Comparison of ENCODE assay signal across 9 mouse cellular contexts in the genomic region with DNA sequence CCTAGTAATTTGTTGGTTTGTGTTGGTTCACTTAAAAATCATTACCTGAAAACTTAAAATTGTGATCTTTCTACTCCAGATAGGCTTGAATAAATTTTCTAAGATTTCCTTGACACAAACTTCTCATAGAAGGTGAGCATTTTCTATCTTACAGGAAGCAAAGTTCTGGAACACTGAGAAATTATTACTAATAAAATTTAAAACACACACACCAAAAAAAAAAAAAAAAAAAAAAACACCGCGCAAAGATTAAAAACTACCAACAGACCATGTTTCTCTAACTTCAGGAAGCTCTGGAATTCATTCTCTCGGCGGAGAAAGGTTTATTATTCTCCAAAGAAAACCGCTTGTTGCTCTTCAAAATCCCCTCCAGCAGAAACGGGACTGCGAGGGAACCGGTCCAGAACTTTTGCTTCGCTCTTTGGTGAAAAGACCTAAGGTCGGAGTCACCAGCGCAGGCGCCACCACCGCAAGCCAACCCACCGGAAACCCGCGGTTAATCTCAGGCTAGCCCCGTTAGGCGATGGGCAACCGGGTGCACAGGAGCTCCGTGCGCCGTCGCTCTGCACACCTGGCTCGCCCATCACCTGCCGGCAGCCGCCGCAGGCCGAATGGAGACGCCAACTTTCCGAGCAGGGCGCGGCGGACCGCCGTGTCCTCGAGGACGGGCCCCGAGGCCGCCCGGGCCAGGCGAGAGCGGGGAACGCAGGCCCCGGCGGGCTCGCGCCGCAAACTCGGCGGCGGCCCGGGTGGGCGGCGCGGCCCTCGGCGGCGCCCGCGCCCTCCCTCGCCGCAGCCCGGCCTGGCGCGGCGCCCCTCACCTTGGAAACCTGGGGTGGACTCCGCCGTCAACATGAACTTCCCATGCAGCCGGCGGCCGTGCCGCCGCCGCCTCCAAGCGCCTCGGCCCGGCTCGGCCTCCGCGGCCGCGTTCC. TPM values are rescaled to one million over a fixed set of nuclear protein-coding genes. Genes with fewer than 3 reads are reported as not detected.
A peak's percentile ranks its signal among the peaks of the same experiment; 100 is the strongest.
DNase-seq lines count a peak whose midpoint lies in the region; ATAC-seq and TF ChIP-seq lines count a peak whose summit lies in the region.
"Had no signal": no experiment of that assay in that cellular context is flagged by ENCODE, and none has a peak within 500 bp of the region (broad histone marks: within the 10 kb centered on the region; RNA-seq: fewer than 3 reads in every experiment).

No protein-coding gene starts in this region.

- H3K9ac ChIP-seq in heart, embryonic 13.5 days: peak overlapping the region; percentile 97
- peak overlapping the region; percentile 97 for H3K9ac ChIP-seq in kidney, embryonic 16.5 days (replicated peaks; ENCODE audit: low read length)
- peak overlapping the region; percentile 87 for H3K9ac ChIP-seq in lung, embryonic 15.5 days
- peak overlapping the region; percentile 76 for H3K9ac ChIP-seq in neural tube, embryonic 15.5 days (replicated peaks)

- peak; percentile 79 for TF ChIP-seq POLR2A in embryonic fibroblast, embryonic 13.5 days (IDR thresholded peaks at IDR 0.05; ENCODE audit: low read depth, low read length)
- no peak for TF ChIP-seq POLR2A in thymus, adult 2 months (IDR thresholded peaks at IDR 0.05; ENCODE audit: control insufficient read depth, extremely low read depth, insufficient read depth, low read length, poor library complexity)

- TF ChIP-seq CTCF in embryonic fibroblast, embryonic 13.5 days (IDR thresholded peaks at IDR 0.05; ENCODE audit: borderline replicate concordance, insufficient read depth, low read length): no peak
- TF ChIP-seq CTCF in thymus, adult 2 months (IDR thresholded peaks at IDR 0.05; ENCODE audit: borderline replicate concordance, control insufficient read depth, extremely low read depth, insufficient read depth, low read length, poor library complexity): no peak

- H3K36me3 ChIP-seq in heart, embryonic 13.5 days: no peaks in the 10 kb centered on the region
- H3K36me3 ChIP-seq in kidney, embryonic 16.5 days (ENCODE audit: insufficient read depth, low read length): no peaks in the 10 kb centered on the region
- H3K36me3 ChIP-seq in lung, embryonic 15.5 days: no peaks in the 10 kb centered on the region
- H3K36me3 ChIP-seq in neural tube, embryonic 15.5 days: no peaks in the 10 kb centered on the region
- H3K36me3 ChIP-seq in thymus, adult 2 months (ENCODE audit: control insufficient read depth, insufficient read depth, low read length): no peaks in the 10 kb centered on the region

- no peaks in the 10 kb centered on the region; the same call in none of the 2 replicates for H3K4me1 ChIP-seq in embryonic fibroblast, embryonic 13.5 days (ENCODE audit: control insufficient read depth, insufficient read depth, low read length)
- H3K4me1 ChIP-seq in heart, embryonic 13.5 days: peaks cover 64% of the 10 kb centered on the region
- H3K4me1 ChIP-seq in kidney, embryonic 16.5 days (ENCODE audit: insufficient read depth, low read length): peaks cover 16% of the 10 kb centered on the region
- H3K4me1 ChIP-seq in lung, embryonic 15.5 days: peaks cover 6% of the 10 kb centered on the region; the same call in 1 of the 2 replicates
- peaks cover 14% of the 10 kb centered on the region for H3K4me1 ChIP-seq in neural tube, embryonic 15.5 days
- peaks cover 4% of the 10 kb centered on the region for H3K4me1 ChIP-seq in thymus, adult 2 months (replicated peaks; ENCODE audit: control insufficient read depth, insufficient read depth, low read length)

- no peaks in the 10 kb centered on the region for H3K9me3 ChIP-seq in heart, embryonic 13.5 days
- H3K9me3 ChIP-seq in kidney, embryonic 16.5 days (ENCODE audit: low read length): no peaks in the 10 kb centered on the region
- H3K9me3 ChIP-seq in lung, embryonic 15.5 days: no peaks in the 10 kb centered on the region
- no peaks in the 10 kb centered on the region for H3K9me3 ChIP-seq in neural tube, embryonic 15.5 days (replicated peaks)

- DNase-seq in CD4-positive, CD25-positive, alpha-beta regulatory T cell, adult 2 months (ENCODE audit: low read depth, low spot score): peak; percentile 70
- peak; percentile 78 to 79 for DNase-seq in adrenal gland, postnatal 36 days
- peak; percentile 53 for DNase-seq in thymus, adult 2 months

- WGBS in heart, embryonic 13.5 days: under 1% methylated on average over 67 of the region's 82 CpGs
- under 1% methylated on average over 68 of the region's 82 CpGs for WGBS in kidney, embryonic 16.5 days
- under 1% methylated on average over 82 of the region's 82 CpGs for WGBS in lung, embryonic 15.5 days
- under 1% methylated on average over 58 of the region's 82 CpGs for WGBS in neural tube, embryonic 15.5 days
- under 1% methylated on average over 81 of the region's 82 CpGs for WGBS in thymus, adult 2 months

- H3K4me2 ChIP-seq in heart, embryonic 13.5 days: peak overlapping the region; percentile 74
- H3K4me2 ChIP-seq in kidney, embryonic 16.5 days (replicated peaks; ENCODE audit: low read depth, low read length): peak overlapping the region; percentile 53
- H3K4me2 ChIP-seq in lung, embryonic 15.5 days: peak overlapping the region; percentile 72
- peak overlapping the region; percentile 59 for H3K4me2 ChIP-seq in neural tube, embryonic 15.5 days

- H3K4me3 ChIP-seq in embryonic fibroblast, embryonic 13.5 days (ENCODE audit: insufficient read depth, low read length): peak overlapping the region; percentile 61
- H3K4me3 ChIP-seq in heart, embryonic 13.5 days: peak overlapping the region; percentile 82
- peak overlapping the region; percentile 74 for H3K4me3 ChIP-seq in kidney, embryonic 16.5 days (ENCODE audit: low read length)
- peak overlapping the region; percentile 77 for H3K4me3 ChIP-seq in lung, embryonic 15.5 days
- H3K4me3 ChIP-seq in neural tube, embryonic 15.5 days (replicated peaks): peak overlapping the region; percentile 92
- peak overlapping the region; percentile 86 for H3K4me3 ChIP-seq in thymus, adult 2 months (ENCODE audit: control insufficient read depth, insufficient read depth, low read length)

- H3K27ac ChIP-seq in embryonic fibroblast, embryonic 13.5 days (ENCODE audit: insufficient read depth, low read length): peak overlapping the region; percentile 54
- H3K27ac ChIP-seq in heart, embryonic 13.5 days (replicated peaks): peak overlapping the region; percentile 97
- peak overlapping the region; percentile 95 for H3K27ac ChIP-seq in kidney, embryonic 16.5 days (ENCODE audit: low read length)
- peak overlapping the region; percentile 96 for H3K27ac ChIP-seq in lung, embryonic 15.5 days
- peak overlapping the region; percentile 93 for H3K27ac ChIP-seq in neural tube, embryonic 15.5 days (replicated peaks)
- no peak overlapping the region for H3K27ac ChIP-seq in thymus, adult 2 months (ENCODE audit: control insufficient read depth, insufficient read depth, low read length)

- peak; percentile 48 for ATAC-seq in heart, embryonic 13.5 days (ENCODE audit: extremely low read depth, insufficient number of reproducible peaks, low FRiP score, low TSS enrichment)
- ATAC-seq in kidney, embryonic 16.5 days (ENCODE audit: low FRiP score, low TSS enrichment): peak; percentile 78
- ATAC-seq in lung, embryonic 15.5 days (ENCODE audit: borderline replicate concordance, extremely low read depth, low FRiP score, low TSS enrichment): peak; percentile 71
- peak; percentile 77 for ATAC-seq in neural tube, embryonic 15.5 days (ENCODE audit: low FRiP score)

- H3K27me3 ChIP-seq in heart, embryonic 13.5 days (replicated peaks): no peaks in the 10 kb centered on the region
- H3K27me3 ChIP-seq in kidney, embryonic 16.5 days (ENCODE audit: insufficient read depth, low read length): no peaks in the 10 kb centered on the region
- H3K27me3 ChIP-seq in lung, embryonic 15.5 days: no peaks in the 10 kb centered on the region
- no peaks in the 10 kb centered on the region for H3K27me3 ChIP-seq in neural tube, embryonic 15.5 days (replicated peaks)
- no peaks in the 10 kb centered on the region for H3K27me3 ChIP-seq in thymus, adult 2 months (ENCODE audit: control insufficient read depth, insufficient read depth, low read length)

RNA-seq across cellular contexts. Expression of gene Evi5, which starts 6.7 kb away (rescaled TPM):
- total RNA-seq in adrenal gland, postnatal 36 days (2021): 10 to 100 TPM; 56.3 to 59.7 TPM
- 56.6 and 60.6 TPM in 2 replicates for polyA plus RNA-seq in embryonic fibroblast, embryonic 13.5 days (2011; ENCODE audit: insufficient read length, low read depth, missing spikeins)
- 45.7 and 49.0 TPM in 2 replicates for polyA plus RNA-seq in heart, embryonic 13.5 days (2015; fragmentation: Nextera tagmentation; extraction: Ambion mirVana)
- polyA plus RNA-seq in kidney, embryonic 16.5 days (2015; fragmentation: Nextera tagmentation; extraction: Ambion mirVana): 76.5 and 79.9 TPM in 2 replicates
- 64.5 and 67.3 TPM in 2 replicates for polyA plus RNA-seq in lung, embryonic 15.5 days (2015; fragmentation: Nextera tagmentation; extraction: Ambion mirVana)
- 56.0 and 59.5 TPM in 2 replicates for polyA plus RNA-seq in neural tube, embryonic 15.5 days (2015; fragmentation: Nextera tagmentation; extraction: Ambion mirVana)
- 2.5 and 5.9 TPM in 2 replicates for polyA plus RNA-seq in thymus, adult 2 months (2012; rRNA removed)

RNA-seq across cellular contexts. Expression of gene Rpl5, which starts 32.1 kb away (rescaled TPM):
- 10 to 100 TPM; 57.8 to 72.1 TPM for total RNA-seq in adrenal gland, postnatal 36 days (2021)
- 74.5 and 90.8 TPM in 2 replicates for polyA plus RNA-seq in embryonic fibroblast, embryonic 13.5 days (2011; ENCODE audit: insufficient read length, low read depth, missing spikeins)
- polyA plus RNA-seq in heart, embryonic 13.5 days (2015; fragmentation: Nextera tagmentation; extraction: Ambion mirVana): 49.9 and 50.8 TPM in 2 replicates
- polyA plus RNA-seq in kidney, embryonic 16.5 days (2015; fragmentation: Nextera tagmentation; extraction: Ambion mirVana): 81.1 and 82.6 TPM in 2 replicates
- polyA plus RNA-seq in lung, embryonic 15.5 days (2015; fragmentation: Nextera tagmentation; extraction: Ambion mirVana): 64.3 and 67.6 TPM in 2 replicates
- 56.6 and 64.7 TPM in 2 replicates for polyA plus RNA-seq in neural tube, embryonic 15.5 days (2015; fragmentation: Nextera tagmentation; extraction: Ambion mirVana)
- polyA plus RNA-seq in thymus, adult 2 months (2012; rRNA removed): 33.7 and 55.8 TPM in 2 replicates

RNA-seq across cellular contexts. Expression of gene Ube2d2b, which starts 38.3 kb away (rescaled TPM):
- not detected for total RNA-seq in adrenal gland, postnatal 36 days (2021)
- not detected in 2 replicates for polyA plus RNA-seq in embryonic fibroblast, embryonic 13.5 days (2011; ENCODE audit: insufficient read length, low read depth, missing spikeins)
- polyA plus RNA-seq in heart, embryonic 13.5 days (2015; fragmentation: Nextera tagmentation; extraction: Ambion mirVana): 0.13 and 0.20 TPM in 2 replicates
- polyA plus RNA-seq in kidney, embryonic 16.5 days (2015; fragmentation: Nextera tagmentation; extraction: Ambion mirVana): 0.15 and 0.33 TPM in 2 replicates
- 0.17 and 0.28 TPM in 2 replicates for polyA plus RNA-seq in lung, embryonic 15.5 days (2015; fragmentation: Nextera tagmentation; extraction: Ambion mirVana)
- polyA plus RNA-seq in neural tube, embryonic 15.5 days (2015; fragmentation: Nextera tagmentation; extraction: Ambion mirVana): 0.12 and 0.24 TPM in 2 replicates
- polyA plus RNA-seq in thymus, adult 2 months (2012; rRNA removed): 0.11 TPM in 1 of 2 replicates, not detected in the other
- polyA plus RNA-seq: frontal cortex, adult 2 months had no signal
